Mouse (Mus musculus) common myeloid progenitor, adult 5-6 weeks (primary cell): Measurements from ENCODE around the gene Slc37a3. TPM values are rescaled to one million over a fixed set of nuclear protein-coding genes. Genes with fewer than 3 reads are reported as not detected.
A peak's percentile ranks its signal among the peaks of the same experiment; 100 is the strongest.

ENCODE experiments used
- ATAC-seq: replicated peaks from 2 replicates; pipeline ENCODE4 v1.8.0; 2016; ENCODE audit warnings: low read depth, mild to moderate bottlenecking, moderate TSS enrichment, inconsistent platforms; ENCODE audit not compliant: poor library complexity, severe bottlenecking
- total RNA-seq: library from RNA; stranded (forward); fragments of 200-1000, 187-1606 nt; gene quantifications from 2 replicates; pipeline ENCODE4 v1.2.3, GENCODE M21; 2017

Slc37a3 gene
- total RNA-seq, 1 experiment from 2014 or later, result 5.1 TPM

DNA sequence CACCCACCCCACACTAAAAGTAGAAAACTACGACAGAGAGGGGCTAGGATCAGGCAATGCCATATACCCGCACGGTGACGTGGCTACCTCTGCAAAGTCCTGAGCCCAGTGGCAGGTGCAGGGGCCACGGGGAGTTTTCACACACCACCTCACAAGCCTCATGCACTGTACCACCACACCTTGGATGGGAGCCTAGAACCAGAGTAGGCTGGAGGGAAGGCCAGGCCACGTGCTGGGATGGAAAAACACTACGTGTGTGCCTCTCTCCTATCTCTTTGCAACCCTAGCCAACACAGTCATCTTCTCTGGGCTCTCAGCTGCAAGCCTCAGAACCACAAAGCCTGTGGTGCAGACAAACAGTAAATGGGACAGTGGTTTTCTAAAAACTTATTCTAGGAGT, 46.5 kb downstream of the Slc37a3 start:
- no peak for ATAC-seq

- ATAC-seq, result no peak
Measured at GRCm38 (mm10) chr6:39320286-39320685, 57.2 kb downstream of the Slc37a3 start.

- ATAC-seq, result no peak; the same call in 1 of the 2 replicates
Measured at GRCm38 (mm10) chr6:39319061-39319761, 58.3 kb downstream of the Slc37a3 start.

GRCm38 (mm10) chr6:39318631-39319010, 58.9 kb downstream of the Slc37a3 start:
- no peak for ATAC-seq

- ATAC-seq, result 0 out of 2 replicates have a peak, but pooled peaks have one; percentile 19
Measured at GRCm38 (mm10) chr6:39317854-39318630, 59.4 kb downstream of the Slc37a3 start.

GRCm38 (mm10) chr6:39316089-39316488, 61.4 kb downstream of the Slc37a3 start:
- peak; percentile 82 for ATAC-seq

DNA sequence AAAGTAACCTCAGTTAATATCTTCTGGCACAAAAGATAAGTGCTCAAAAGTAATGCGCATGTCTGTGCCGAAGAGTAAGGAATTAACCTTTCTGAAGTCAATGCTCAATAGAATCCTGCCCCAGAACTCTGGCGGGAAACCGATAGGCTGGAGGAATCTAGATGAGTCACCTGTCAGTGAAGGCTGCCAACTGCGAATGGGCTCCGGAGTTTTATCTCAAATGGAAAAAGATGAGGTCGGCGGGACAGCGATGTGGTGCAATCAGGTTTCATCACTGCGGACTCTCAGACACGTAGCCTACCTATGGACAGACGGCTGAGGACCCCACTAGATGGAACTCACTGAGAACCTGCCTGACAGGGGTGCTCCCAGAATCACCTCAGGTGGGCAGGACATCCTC, 63.0 kb downstream of the Slc37a3 start:
- ATAC-seq, result no peak

DNA sequence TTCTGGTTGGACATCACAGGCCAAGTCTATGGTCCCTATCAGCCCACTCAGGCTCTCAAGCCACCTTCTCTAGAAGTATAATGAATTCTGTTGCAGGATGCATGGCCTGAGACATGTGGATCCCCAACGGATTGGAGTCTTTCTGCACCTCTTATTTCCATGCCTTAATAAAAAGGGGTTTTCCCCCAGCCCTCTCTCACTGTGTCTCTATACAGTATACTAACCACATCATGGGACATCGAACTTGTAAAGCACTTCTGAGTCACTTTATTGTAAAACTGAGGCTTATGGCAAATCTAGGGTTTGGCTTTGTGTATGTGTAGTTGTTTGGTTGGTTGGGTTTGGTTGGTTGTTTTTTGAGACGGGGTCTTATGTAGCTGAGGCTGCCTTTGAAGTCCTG, 65.7 kb downstream of the Slc37a3 start:
- ATAC-seq, result no peak

GRCm38 (mm10) chr6:39304371-39304874, 73.1 kb downstream of the Slc37a3 start:
- ATAC-seq, result no peak

- peak; percentile 60 for ATAC-seq
Measured at GRCm38 (mm10) chr6:39301484-39301883, 76.0 kb downstream of the Slc37a3 start.

DNA sequence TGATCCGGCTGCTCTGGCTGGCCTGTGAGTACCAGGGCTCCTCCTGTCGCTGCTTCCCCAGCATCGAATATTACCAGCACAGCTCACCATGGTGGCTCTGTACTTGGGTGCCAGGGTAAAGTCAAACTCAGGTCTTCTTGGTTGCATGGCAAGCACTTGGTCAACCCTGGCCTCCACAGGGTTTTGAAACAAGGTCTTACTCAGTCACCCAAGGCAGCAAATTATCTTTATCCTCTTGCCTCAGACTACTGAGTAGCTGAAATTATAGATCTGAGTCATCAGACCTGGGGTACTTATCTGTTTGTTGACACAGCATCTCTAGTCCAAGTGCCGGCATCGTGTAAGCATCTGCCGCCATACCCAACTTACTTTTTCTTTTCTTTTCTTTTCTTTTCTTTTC, 80.4 kb downstream of the Slc37a3 start:
- ATAC-seq, result no peak

GRCm38 (mm10) chr6:39296474-39296873, 81.0 kb downstream of the Slc37a3 start:
- ATAC-seq, result no peak

- no peak for ATAC-seq
Measured at GRCm38 (mm10) chr6:39295727-39296411, 81.6 kb downstream of the Slc37a3 start.

- ATAC-seq, result peak; percentile 72
Measured at GRCm38 (mm10) chr6:39289721-39290120, 87.8 kb downstream of the Slc37a3 start.

GRCm38 (mm10) chr6:39287782-39288181, 89.7 kb downstream of the Slc37a3 start:
- no peak for ATAC-seq

DNA sequence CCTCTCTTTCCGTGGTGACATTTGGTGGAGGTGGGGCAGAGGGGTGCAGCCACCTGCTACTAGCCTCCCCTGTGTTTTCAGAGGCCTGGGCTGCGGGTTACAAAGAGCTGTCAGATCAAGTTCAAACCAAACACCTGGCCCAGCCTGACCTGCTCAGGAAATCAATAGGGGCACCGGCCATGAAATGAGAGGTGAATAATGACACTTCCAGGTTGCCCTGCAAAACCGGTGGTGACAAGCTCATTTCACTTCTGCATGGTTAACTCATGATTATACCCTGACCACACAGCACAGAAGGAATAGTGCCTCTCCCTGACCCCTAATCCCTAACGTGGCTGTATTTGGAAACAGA, 90.8 kb downstream of the Slc37a3 start:
- ATAC-seq, result no peak

GRCm38 (mm10) chr6:39286053-39286731, 91.3 kb downstream of the Slc37a3 start:
- ATAC-seq, result peak; percentile 60

DNA sequence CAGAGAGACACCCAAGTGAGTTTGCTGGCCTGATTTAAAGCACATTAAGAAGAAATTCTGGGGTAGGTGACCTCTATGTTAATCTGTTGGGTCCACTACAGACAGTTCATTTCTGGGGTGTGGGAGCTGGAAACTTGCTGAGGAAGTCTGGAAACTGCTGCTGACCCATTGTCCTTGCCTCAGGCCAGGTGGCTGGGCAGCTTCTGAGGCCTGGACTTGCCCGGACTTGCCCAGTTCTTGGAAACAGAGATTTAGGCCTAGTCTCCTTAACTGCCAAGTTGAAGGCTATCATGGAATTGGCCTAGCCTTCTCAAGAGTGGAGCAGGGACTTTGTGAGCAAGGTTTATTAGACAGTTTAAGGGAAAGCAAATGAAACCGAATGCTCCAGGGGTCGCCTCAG, 92.6 kb downstream of the Slc37a3 start:
- no peak for ATAC-seq
